Mouse (Mus musculus) lung, postnatal 0 days (tissue): ENCODE measurements at regions not wholly inside any gene's neighbourhood (a gene's known extent, or its start where the extent isn't known, plus 50 kb on each side); places are given as distances from the start of the nearest gene placed in this dataset.

Source experiments
- CTCF ChIP-seq: IDR thresholded peaks from 2 replicates; pipeline ENCODE4 v1.5.1; 2016; ENCODE audit warnings: antibody characterized with exemption, mild to moderate bottlenecking
- EP300 ChIP-seq: IDR thresholded peaks from 2 replicates; pipeline ENCODE4 v1.6.1; 2016; ENCODE audit warnings: antibody characterized with exemption, mild to moderate bottlenecking, control low read depth

DNA sequence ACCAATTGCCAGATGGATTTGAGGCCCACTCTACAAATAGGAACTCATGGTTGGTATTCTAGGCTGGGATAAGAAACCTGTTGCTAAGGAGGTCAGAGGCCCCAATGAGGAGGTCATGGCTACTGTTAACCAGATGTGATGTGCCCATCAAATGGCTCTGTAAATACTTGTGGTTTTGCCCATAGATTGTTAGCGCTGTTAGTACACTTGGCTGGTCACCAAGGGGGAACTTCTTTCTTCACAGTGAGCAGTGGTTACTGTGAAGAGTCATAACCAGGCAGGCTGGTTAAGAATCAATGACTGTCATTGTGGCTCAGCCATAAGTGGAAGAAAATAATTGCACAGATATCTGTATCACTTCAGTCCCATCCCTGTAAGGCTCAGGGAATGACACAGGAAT lies 78.0 kb upstream of the Runx3 start:
- TF ChIP-seq EP300 (no peak), CTCF (no peak)
